Mouse (Mus musculus): ENCODE measurements around the gene Sdha.

Sdha gene

DNA sequence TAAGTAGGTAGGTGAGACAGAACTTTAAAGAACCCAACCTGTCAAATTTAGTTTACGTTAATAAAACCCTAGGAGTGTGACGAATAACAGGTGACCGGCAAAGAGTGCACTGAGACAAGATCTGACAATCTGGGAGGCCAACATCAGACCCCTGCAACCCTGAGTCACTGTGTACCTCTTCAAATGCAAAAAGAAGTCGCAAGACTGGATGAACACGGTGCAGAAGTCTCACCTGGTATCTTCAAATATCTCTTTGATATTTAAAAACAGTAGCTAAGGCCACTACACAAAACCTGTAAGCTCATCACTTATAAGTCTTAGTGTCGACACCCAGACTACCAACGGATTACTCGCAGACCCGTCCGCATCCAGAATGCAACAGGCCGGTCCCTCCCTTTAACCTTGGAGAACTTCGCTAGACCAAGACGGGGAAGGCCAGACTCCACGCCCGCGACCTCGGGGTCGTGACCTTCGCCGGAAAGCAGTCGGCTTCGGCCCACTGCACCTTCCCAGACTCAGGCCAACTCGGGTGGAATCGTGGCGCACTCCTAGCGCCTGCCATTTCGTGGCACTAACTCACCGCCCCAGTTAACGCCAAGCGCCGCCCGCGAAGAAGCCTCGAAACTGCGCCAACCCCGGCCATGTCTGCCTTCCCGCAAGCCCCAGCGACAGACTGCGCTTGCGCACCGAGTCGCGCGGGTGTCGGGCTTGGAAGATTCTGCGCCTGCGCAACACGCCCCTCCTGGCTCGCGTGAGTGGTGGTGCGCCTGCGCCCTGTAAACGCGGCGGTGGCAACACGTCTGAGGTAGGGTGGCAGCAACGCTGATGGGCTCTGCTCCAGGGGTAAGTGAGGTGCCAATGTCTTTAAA, at the start of gene Sdha, which contains the start of gene Ccdc127:
Gene Sdha (minus strand): TSS at position 715 of the 869 bp plus-strand sequence.
Gene Ccdc127 (plus strand): TSS at position 744 of the 869 bp plus-strand sequence.
- DNase-seq (ENCODE audit: low spot score in 2 of 2): peak; percentile 96

DNA sequence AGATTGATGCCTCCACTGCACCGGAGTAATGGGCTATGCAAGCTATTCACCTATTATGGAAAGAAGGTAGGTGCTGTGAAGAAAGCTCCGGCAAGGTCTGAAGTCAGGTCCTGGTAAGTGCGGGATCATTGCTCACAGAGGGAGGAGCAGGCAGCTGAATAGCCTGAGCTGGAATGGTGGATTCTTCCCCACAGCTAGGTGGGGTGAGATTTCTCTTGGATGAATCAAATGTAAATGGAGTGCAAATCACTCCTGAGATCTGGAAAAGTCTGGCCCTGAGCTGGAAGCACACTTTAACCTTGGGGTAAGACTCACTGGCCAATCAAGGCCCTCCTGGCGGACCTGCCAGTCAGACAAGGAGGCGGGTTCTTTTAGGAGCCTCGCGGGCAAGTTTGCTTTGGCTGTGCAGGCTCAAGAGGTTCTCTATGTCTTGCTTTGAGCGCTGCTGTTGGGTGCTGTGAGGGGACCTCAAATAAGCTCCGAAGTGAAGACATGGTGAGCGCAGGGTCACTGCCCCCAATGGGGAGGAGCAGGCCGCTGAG, 49.3 kb upstream of the Sdha start, which contains the start of gene Ftl1-ps1:
Gene Ftl1-ps1 (plus strand): TSS at position 397 of the 542 bp plus-strand sequence.
- DNase-seq (ENCODE audit: low spot score in 2 of 2): no peak

DNA sequence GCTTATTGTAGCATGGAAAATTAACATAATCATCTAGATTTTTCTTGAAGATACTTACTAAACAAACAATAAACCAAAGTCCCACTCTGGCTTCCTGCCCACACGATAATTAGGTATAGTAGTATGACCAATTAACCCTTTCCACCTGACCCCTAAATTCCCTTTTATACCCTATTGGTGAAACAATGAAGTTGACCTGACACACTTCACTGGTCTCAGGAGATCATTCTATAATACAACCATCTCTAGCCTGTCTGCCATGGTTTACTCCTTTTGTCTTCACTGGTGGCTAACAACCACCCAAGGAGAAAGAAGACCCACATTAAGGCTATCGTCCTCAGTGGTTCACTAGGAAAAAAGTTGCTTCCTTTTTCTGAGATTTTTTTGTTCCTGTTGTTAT, 41.1 kb upstream of the Sdha start:
- no peak for DNase-seq (ENCODE audit: low spot score in 2 of 2)

DNA sequence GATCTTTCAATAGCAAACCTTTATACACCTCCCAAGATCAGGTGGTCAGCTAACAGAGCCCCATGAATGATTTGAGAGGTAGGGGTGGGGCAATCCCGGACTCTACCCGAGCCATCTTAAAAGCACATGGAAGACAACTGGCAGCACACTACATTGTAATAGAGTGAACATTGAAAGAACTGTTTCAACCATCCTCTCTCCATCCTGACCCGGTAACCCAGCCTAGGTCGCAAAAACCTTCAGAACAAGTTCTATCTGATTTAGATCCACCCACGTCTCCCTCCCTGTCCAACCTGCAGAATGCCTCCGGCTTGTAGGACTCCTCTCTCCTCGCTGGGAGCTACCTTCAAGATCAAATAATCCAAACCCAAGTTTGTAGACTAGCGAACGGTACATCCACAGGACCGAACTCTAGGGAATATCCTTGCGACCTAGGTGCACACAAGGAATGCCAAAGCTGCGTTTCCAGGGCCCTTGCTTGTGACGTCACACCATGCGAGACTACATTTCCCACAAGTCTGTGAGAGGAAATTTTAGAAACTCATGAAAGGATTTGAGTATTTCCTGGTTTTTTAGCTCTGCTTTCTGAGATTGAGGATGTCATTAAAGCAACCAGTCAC, 40.4 kb upstream of the Sdha start, which contains the start of gene Zfp72:
Gene Zfp72 (minus strand): TSS at position 466 of the 620 bp plus-strand sequence.
- peak; percentile 68 to 75 for DNase-seq (ENCODE audit: low spot score in 2 of 2)

DNA sequence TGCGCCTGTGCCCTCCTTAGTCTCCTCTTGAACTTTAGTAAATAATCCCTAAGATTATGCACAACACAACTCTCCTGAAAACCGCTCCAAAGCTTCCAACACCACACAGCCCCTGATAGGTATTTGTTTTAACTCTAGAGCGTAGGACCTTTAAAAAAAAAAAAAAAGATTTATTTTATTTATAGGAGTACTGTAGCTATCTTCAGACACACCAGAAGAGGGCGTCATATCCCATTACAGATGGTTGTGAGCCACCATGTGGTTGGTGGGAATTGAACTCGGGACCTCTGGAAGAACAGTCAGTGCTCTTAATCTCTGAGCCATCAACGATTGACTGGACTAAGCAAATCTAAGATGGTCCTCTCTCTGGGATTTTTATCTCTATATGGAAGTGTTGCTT, 39.6 kb upstream of the Sdha start:
- DNase-seq (ENCODE audit: low spot score in 2 of 2): no peak

DNA sequence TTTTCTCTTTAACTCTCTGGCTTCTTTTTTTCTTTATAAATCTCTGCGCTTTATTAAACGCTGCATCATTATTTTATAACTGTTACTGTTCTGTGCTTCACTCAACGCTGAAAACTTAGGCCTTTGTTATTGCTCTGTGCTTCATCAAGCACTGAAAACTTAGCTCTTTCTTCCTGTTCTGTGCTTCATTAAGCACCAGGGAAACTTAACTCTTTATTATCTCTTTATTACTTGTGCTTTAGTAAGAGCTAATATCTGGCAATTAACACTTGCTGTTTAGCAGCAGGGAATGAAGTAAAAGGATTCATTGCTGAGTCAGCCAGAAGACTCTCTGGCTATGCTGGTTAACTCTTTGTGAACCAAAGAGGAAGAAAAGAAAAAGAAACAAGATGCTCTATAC, 32.2 kb upstream of the Sdha start:
- no peak for DNase-seq (ENCODE audit: low spot score in 2 of 2)

DNA sequence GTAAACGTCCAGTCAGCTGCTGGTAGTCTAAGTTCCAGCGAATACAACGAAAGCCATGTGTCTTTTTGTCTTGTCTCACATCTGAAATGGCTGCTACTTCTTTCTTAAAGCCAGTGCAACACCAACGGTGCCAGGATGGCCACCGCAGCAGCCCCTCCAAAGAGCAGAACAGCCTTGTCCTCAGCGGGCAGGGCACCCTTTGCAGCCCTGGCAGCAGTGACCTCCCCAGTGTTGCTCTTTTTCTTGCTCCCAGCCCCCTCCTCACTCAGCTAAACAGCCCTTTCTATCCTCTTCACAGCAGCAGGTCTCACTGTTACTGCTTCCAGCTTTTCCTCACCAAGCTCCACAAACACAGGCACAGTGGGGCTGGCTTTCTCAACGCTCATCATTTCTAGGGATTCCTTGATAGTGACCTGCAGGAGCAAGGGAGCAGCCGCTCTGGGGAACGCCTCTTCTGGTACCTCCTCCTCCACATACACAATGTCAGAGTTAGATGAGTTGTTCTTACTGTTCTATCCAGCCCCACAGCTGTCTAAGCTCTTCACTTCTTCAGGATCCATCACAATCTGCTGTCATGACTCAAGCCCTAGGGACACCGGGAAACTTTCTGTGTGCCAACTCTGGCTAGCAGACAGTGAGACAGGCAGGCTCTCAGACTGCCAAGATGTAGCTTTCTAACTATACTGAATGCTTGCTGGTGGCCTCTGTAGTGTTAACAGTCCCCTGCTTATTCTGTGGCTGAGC, 31.6 kb upstream of the Sdha start:
- no peak for DNase-seq (ENCODE audit: low spot score in 2 of 2)

DNA sequence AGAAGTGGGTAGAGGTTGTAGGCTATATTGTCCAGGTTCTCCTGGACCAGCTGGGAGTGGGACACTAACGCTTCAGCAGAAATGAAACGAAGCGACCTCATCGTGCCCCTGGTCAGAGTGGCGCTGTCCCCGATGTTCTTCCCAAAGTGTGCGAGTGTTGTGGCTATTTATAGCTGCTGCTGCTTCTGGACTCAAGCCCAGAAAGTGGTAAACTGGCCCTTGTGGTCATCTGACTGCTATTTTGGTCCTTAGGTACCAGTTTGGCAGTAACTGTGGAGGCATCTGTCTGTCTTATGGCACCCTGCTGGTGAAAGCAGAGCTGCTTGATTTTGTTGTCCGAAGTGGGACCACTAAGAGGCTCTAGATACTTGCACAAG, 13.8 kb upstream of the Sdha start, which contains the start of gene Lrrc14b:
Gene Lrrc14b (minus strand): TSS at position 147 of the 377 bp plus-strand sequence.
- peak; percentile 61 to 78 for DNase-seq (ENCODE audit: low spot score in 2 of 2)

DNA sequence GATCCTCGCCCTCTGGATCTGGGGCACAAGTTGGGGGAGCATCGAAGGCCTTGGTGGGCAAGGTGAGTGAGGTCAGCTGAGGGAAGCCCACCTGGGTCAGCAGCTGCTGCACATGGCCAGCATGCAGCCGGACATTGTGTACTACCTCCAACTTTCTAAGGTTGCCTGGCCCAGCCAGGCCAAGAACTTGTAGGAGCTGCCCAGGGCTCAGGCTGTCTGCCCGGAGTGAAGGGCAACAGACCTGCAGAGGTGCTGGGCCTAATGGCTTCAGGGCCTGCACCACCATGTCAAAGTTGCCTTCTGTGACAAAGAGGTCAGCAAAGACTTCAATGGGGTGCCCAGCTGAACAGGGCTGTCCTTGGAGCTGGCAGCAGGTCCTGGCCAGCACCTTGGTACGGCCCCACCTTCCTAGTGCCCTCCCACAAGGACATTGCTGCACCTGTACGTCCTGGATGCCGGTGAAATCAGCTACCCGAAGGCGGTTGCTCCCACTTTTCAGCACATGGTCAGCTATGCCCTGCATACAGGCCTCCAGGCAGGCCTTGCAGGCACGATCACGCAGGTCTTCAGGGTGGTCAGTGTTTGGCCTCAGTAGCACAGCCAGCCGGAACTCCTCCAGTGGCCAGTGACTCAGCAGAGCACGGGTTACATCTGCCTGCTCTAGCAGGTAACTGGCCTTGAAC, 13.2 kb upstream of the Sdha start:
- peak in 1 of 2 experiments; percentile 37 for DNase-seq (ENCODE audit: low spot score in 2 of 2)

DNA sequence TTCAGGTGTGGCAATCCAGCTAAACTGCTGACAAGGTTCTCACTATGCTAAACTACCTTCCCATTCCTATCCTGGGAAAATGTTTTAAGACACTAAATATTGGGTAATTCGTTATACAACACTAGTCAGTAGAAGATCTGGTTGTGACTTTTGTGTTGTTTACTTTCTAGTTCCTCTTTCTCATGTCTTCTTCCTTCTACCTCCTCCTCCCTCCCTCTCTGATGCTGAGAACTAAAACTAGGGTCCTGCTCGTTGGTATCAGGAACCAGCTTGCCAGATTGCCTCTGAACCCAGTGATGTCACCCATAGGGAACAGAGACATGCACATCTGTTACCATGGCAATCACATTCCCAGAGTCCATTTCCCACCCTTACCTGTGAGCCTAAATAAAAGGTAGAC, 12.1 kb upstream of the Sdha start:
- no peak for DNase-seq (ENCODE audit: low spot score in 2 of 2)

DNA sequence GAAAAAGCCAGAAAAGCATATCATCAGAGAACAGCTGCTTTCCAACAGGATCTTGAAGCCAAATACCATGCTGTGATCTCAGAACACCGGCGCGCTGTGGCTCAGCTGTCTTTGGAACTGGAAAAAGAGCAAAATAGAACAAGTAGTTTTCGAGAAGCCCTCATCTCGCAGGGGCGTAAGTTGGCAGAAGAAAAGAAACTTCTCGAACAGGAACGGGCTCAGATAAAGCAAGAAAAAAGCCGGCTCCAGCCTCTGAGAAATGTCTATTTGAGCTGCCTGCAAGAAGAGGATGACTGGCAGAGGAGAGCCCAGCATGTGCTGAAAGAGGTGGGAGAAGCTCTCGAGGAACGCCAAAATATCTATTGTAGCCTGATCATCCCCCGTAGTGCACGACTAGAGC, 6.4 kb upstream of the Sdha start:
- DNase-seq (ENCODE audit: low spot score in 2 of 2): no peak

DNA sequence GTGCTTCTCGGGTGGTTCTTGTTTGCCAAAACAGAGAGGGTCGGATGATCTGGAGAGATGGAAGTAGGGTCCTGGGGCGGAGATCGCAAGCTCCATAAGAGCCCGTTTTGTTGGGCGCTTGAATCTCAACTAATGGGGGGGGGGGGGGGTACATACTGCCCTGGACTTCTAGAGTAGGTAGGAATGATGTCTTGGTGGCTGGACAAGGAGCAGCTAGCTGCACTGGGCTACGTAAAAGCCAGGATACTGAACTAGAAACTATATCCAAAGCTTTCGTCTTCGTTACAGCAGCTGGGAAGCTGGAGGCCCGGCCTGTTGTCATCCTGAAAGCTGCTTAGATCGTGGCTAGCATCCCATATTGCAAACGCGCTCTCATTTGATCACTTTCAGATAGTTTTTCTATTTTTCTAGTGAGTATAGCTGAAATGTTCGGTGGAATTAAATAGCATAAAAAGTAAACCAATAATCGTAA, 391 bp upstream of the Sdha start:
- DNase-seq (ENCODE audit: low spot score in 2 of 2): no peak

DNA sequence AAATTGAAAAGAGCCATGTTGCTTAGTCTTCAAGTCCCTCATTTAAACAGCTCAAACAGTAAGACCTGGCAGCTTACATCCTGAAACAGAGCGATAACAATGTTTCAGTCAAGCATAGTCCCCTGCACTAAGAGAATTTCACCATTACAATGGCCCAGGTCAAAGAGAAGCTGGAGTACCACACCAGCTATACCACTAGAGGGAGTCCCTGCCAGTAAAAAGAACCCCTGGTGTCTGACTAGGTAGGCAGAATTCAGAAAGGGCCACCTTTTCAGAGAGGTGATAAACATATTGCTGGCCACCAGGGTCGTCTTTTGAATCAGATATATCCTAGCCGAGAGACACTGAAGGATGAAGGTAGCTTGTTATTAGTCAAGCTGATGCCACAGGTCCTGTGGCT, 9.0 kb downstream of the Sdha start:
- no peak for DNase-seq (ENCODE audit: low spot score in 2 of 2)

DNA sequence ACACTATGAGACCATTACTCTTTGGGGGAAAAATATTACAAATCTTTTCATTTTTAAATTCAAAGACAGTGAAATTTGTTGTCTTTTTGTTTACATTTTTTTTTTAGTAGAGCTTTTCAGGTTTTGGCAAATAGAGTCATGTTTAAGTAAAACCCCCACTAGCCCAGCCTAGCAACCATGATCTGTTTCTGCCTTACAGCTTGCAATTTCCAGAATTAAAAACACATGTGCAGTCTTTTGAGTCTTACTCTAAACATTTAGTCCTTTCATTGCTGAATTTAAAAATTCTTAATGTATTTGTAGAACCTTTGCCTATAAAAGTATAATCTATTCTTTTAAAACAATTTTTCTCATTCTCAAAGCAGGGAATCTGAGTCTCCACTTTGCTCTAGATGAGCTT, 20.8 kb downstream of the Sdha start:
- DNase-seq (ENCODE audit: low spot score in 2 of 2): no peak

DNA sequence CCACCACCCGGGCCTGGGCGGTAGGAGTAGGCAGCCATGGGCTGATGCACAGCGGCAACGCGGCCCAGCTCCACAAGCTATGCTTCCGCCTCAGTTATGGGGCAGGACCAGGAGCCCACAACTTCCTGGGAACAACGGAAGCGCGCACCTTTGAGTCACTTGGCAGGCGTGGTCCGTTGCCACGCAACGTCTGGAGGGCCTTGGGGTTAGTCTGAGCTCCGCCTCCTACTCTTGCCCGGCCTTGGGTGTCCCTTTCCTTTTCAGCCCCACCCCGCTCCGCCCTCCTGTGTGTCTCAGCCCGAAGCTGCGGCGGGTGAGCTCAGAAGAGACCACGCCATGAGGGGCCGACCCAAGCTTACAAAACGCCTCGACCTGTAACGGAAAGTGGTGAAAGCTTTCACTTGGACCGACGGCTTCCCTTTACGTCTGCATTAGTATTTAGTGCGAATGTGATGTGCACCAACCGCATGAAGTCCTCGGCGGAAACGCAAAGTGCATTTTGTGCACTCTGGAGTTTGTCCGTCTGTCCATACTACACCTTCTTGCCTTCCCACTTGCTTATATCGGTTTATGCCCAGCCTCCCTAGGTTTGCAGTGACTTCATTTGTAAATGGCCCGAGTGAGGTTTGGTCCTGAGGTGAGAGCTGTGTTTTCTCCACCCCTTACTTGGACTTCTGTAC, 32.8 kb downstream of the Sdha start, which contains the start of gene Pdcd6:
Gene Pdcd6 (minus strand): TSS at position 411 of the 680 bp plus-strand sequence.
- DNase-seq (ENCODE audit: low spot score in 2 of 2): peak; percentile 96 to 97

DNA sequence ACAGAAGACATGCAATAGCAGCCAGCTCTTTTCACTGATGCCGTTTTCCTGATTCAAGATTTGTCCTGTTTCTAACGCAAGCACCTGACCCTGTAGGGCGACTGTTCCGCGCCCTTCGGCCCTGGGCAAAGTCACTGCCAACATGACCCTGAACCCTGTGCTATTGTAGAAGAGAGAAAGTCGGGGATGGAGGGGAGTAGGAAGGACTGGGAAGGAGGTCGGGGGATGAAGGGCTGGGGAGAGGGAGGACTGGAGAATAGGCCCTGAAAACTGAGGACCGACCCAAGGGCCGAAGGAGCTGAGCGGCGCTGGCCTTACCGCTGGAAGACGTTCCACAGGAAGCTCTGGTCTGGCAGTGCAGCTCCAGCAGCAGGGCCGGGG, 33.3 kb downstream of the Sdha start:
- DNase-seq (ENCODE audit: low spot score in 2 of 2): no peak

DNA sequence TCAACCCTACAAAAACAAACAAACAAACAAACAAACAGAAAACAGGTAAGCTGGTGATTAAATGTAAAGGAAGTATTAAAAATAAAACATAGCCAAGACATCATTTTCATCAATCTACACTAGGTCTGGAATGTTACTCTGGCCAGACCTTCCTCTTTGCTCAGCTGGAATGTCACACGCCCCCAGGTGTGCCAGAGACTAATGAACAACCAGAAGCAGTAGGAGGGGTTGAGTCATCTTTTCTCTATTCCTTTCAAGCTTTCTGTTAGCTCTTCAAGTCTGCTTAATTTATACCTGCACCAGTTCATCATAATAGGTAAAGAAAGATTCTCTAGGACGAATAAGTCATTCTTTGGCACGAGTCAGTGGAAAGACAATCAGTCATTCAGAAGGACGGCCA, 33.7 kb downstream of the Sdha start:
- DNase-seq (ENCODE audit: low spot score in 2 of 2): no peak

DNA sequence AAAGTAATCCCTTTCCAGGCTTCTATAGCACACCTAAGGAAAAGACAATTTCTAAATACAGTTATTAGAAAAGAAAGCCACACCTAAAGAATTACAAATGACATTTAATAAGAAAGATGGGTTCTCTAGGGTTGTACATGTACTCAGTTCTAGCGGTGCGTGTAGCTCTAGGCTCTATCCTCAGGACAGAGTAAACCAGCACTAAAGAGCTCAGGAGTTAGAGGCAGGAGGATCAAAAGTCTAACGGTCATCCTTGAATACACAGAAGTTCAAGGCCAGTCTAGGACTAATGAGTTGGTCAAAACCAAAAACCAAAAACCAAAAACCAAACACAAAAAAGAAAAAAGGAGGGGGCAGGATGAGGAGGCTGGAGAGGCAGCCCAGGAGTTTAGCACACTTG, 35.5 kb downstream of the Sdha start:
- DNase-seq (ENCODE audit: low spot score in 2 of 2): no peak

DNA sequence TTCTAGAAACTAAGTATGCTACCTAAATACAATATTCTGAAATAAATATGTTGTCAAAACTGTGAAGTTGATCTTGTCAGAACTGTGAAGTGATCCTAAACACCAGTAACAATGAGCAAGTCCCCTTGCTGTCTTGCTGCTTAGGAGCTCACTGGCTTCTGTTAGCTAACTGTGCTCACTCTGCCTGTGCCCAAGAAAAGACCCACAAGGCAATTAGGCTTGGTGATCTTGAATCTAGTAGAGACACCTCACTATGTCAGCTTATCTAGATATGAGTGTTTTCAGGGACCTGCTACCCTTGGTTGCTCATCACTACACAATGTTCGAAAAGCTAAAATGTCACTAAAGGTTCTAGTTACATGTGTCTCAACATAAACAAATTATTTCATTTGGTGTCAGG, 44.3 kb downstream of the Sdha start:
- DNase-seq (ENCODE audit: low spot score in 2 of 2): no peak

DNA sequence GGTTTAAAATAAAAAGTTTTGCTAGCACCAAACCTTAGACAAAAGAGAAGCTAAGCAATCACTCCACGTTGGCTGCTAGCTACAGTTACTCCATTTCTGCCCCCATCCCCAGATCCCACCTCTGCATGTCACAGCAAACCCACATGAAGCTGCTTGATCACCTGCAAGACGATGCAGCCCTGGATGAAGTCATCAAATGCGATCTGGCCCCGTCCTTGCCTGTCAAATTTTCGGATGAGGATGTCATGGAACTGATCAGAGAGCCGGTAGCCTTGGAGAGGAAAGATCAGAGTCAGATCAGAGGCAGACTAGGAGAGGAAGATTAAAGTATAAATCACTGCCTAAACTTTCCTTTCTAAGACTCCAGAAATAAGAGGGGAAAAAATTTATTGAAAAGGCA, 44.7 kb downstream of the Sdha start:
- DNase-seq (ENCODE audit: low spot score in 2 of 2): no peak

Measured in heart, adult 9 months (tissue).